Mouse (Mus musculus) midbrain, postnatal 0 days (tissue): Measurements from ENCODE around the gene 5730480H06Rik. TPM values are rescaled to one million over a fixed set of nuclear protein-coding genes. Genes with fewer than 3 reads are reported as not detected.

Source experiments
- ATAC-seq: fragments of 200-750 bp; cut with Nextera tagmentation; 2 replicates; pipeline ENCODE4 v1.8.0; 2017; ENCODE audit warnings: moderate number of reproducible peaks, mild to moderate bottlenecking, moderate TSS enrichment, moderate library complexity; ENCODE audit not compliant: low FRiP score
- DNase-seq: peaks from one replicate; pipeline ENCODE4 v3.0.0-alpha.2; 2015; ENCODE audit warnings: low spot score
- H3K27ac ChIP-seq: fragments of 300-500 bp; sonication (generic); 2 replicates; pipeline ENCODE4 v1.5.1; 2014; ENCODE audit warnings: low read depth, mild to moderate bottlenecking, low read length, mixed read lengths
- H3K27me3 ChIP-seq: fragments of 300-500 bp; sonication (generic); 2 replicates; pipeline ENCODE4 v1.6.1; 2014; ENCODE audit warnings: low read length, control low read depth, mixed read lengths; ENCODE audit not compliant: insufficient read depth
- H3K36me3 ChIP-seq: fragments of 300-500 bp; sonication (generic); 2 replicates; pipeline ENCODE4 v1.6.1; 2014; ENCODE audit warnings: low read length, control low read depth, mixed read lengths; ENCODE audit not compliant: insufficient read depth
- H3K4me1 ChIP-seq: fragments of 300-500 bp; sonication (generic); 2 replicates; pipeline ENCODE4 v1.6.1; 2014; ENCODE audit warnings: mild to moderate bottlenecking, control low read depth, antibody characterized with exemption, low read length, mixed read lengths; ENCODE audit not compliant: insufficient read depth
- H3K4me2 ChIP-seq: fragments of 300-500 bp; sonication (generic); 2 replicates; pipeline ENCODE4 v1.6.1; 2014; ENCODE audit warnings: low read depth, mild to moderate bottlenecking, low read length, mixed read lengths; ENCODE audit not compliant: poor library complexity, severe bottlenecking
- H3K4me3 ChIP-seq: fragments of 300-500 bp; sonication (generic); 2 replicates; pipeline ENCODE4 v1.5.1; 2014; ENCODE audit warnings: low read depth, mild to moderate bottlenecking, low read length, moderate library complexity
- H3K9ac ChIP-seq: fragments of 300-500 bp; sonication (generic); replicated peaks from 2 replicates; pipeline ENCODE4 v1.6.1; 2014; ENCODE audit warnings: mild to moderate bottlenecking, low read length, moderate library complexity, mixed read lengths; ENCODE audit not compliant: poor library complexity, severe bottlenecking
- H3K9me3 ChIP-seq: fragments of 300-500 bp; sonication (generic); 2 replicates; pipeline ENCODE4 v1.6.1; 2016; ENCODE audit warnings: low read length, control low read depth
- CTCF ChIP-seq: IDR thresholded peaks from 2 replicates; pipeline ENCODE4 v1.5.1; 2016; ENCODE audit warnings: antibody characterized with exemption, mild to moderate bottlenecking
- WGBS: fragments of 180-500 bp; shearing (Covaris S2); extraction: QIAGEN DNeasy Blood & Tissue Kit; methylation state at CpG from one replicate; pipeline ENCODE4 v1.1.7; 2014; 5-methylcytosine and 5-hydroxymethylcytosine counted together
- polyA plus RNA-seq: library from polyadenylated mRNA; unstranded; fragments of >200 nt; fragmentation: Nextera tagmentation; extraction: Ambion mirVana; gene quantifications from 2 replicates; pipeline ENCODE4 v1.2.1, GENCODE M21; 2015
- total RNA-seq: library from RNA; depleted of rRNA; stranded (reverse); fragments of >200 nt; gene quantifications from 2 replicates; pipeline ENCODE4 v1.2.3, GENCODE M21; 2014

The 5730480H06Rik gene
- total and polyA plus RNA-seq, 2 experiments from 2014 or later: 6.0 to 15.9 TPM

- Histone ChIP-seq H3K9me3 (no peaks in the 10 kb centered on the region), H3K36me3 (no peaks in the 10 kb centered on the region), H3K27me3 (no peaks in the 10 kb centered on the region), H3K4me3 (no peak overlapping the region), H3K27ac (no peak overlapping the region), H3K4me1 (no peaks in the 10 kb centered on the region), H3K4me2 (no peak overlapping the region), H3K9ac (no peak overlapping the region)
- ATAC-seq (0 out of 2 replicates have a peak, but pooled peaks have one; percentile 3), DNase-seq (no peak)
- TF ChIP-seq CTCF: no peak
- WGBS: 93% methylated on average over 2 of the region's 2 CpGs
Observed at GRCm38 (mm10) chr5:48345983-48346648, 18.4 kb downstream of the 5730480H06Rik start.

- TF ChIP-seq CTCF: no peak
- no peaks in the 10 kb centered on the region for H3K36me3 ChIP-seq
- WGBS: 89% methylated on average over 1 of the region's 1 CpGs
- no peak overlapping the region for H3K9ac ChIP-seq
- no peaks in the 10 kb centered on the region for H3K27me3 ChIP-seq
- no peak overlapping the region for H3K4me2 ChIP-seq
- ATAC-seq (no peak), DNase-seq (no peak)
- H3K4me1 ChIP-seq: no peaks in the 10 kb centered on the region
- H3K4me3 ChIP-seq: no peak overlapping the region
- no peak overlapping the region for H3K27ac ChIP-seq
- no peaks in the 10 kb centered on the region for H3K9me3 ChIP-seq
Observed at GRCm38 (mm10) chr5:48349309-48349708, 21.6 kb downstream of the 5730480H06Rik start.

- peak overlapping the region; percentile 57 for H3K27ac ChIP-seq
- peak; percentile 99 for DNase-seq
- H3K4me3 ChIP-seq: peak overlapping the region; percentile 68
- no peak for TF ChIP-seq CTCF
- WGBS: under 1% methylated on average over 42 of the region's 44 CpGs
- peak; percentile 100 for ATAC-seq
- H3K27me3 ChIP-seq: no peaks in the 10 kb centered on the region
- peaks cover 6% of the 10 kb centered on the region; the same call in 1 of the 2 replicates for H3K4me1 ChIP-seq
- peaks cover 5% of the 10 kb centered on the region for H3K36me3 ChIP-seq
- no peaks in the 10 kb centered on the region for H3K9me3 ChIP-seq
- H3K9ac ChIP-seq: peak overlapping the region; percentile 75
- H3K4me2 ChIP-seq: peak overlapping the region; percentile 73
Observed at GRCm38 (mm10) chr5:48371890-48372766, 44.4 kb downstream of the 5730480H06Rik start.

- Histone ChIP-seq H3K4me2 (no peak overlapping the region), H3K9ac (no peak overlapping the region), H3K27me3 (no peaks in the 10 kb centered on the region), H3K4me1 (no peaks in the 10 kb centered on the region), H3K36me3 (peaks cover 4% of the 10 kb centered on the region; the same call in 1 of the 2 replicates), H3K4me3 (no peak overlapping the region), H3K27ac (no peak overlapping the region), H3K9me3 (no peaks in the 10 kb centered on the region)
- no peak for ATAC-seq
- WGBS: 82% methylated on average over 3 of the region's 3 CpGs
- TF ChIP-seq CTCF: no peak
- no peak for DNase-seq
Observed at GRCm38 (mm10) chr5:48402497-48402896, 74.7 kb downstream of the 5730480H06Rik start.

GRCm38 (mm10) chr5:48408276-48408675, 80.5 kb downstream of the 5730480H06Rik start:
- Histone ChIP-seq H3K27ac (no peak overlapping the region), H3K9me3 (no peaks in the 10 kb centered on the region), H3K4me2 (no peak overlapping the region), H3K4me1 (no peaks in the 10 kb centered on the region), H3K36me3 (no peaks in the 10 kb centered on the region), H3K4me3 (no peak overlapping the region), H3K9ac (no peak overlapping the region), H3K27me3 (no peaks in the 10 kb centered on the region)
- WGBS: 84% methylated on average over 4 of the region's 4 CpGs
- no peak for ATAC-seq
- no peak for DNase-seq
- no peak for TF ChIP-seq CTCF

GRCm38 (mm10) chr5:48410348-48410747, 82.6 kb downstream of the 5730480H06Rik start:
- Histone ChIP-seq H3K9me3 (no peaks in the 10 kb centered on the region), H3K27ac (no peak overlapping the region), H3K9ac (no peak overlapping the region), H3K4me1 (no peaks in the 10 kb centered on the region), H3K27me3 (no peaks in the 10 kb centered on the region), H3K4me3 (no peak overlapping the region), H3K36me3 (no peaks in the 10 kb centered on the region), H3K4me2 (no peak overlapping the region)
- no peak for TF ChIP-seq CTCF
- 75% methylated on average over 5 of the region's 5 CpGs for WGBS
- no peak for DNase-seq
- no peak for ATAC-seq
